Comparison of ENCODE assay signal across 9 mouse cellular contexts in the genomic region with DNA sequence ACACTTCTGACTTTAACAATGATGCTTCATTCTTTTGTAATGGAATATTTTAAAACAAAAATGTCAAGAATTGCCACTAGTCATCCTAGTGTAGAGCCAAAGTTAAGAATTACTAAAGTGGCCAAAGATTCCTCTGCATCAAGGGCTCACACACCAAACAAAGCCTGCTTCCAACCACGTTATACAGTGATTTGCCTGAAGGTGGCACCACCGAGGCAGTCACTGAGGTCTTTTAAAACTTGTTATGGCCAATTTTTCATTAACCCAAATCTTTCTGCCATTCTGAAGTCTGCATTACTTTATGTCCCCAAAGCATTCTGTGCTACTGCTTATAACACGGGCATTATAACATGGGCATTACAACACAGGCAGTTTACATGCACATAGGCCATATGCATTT. TPM values are rescaled to one million over a fixed set of nuclear protein-coding genes. Genes with fewer than 3 reads are reported as not detected.
DNase-seq lines count a peak whose midpoint lies in the region; ATAC-seq and TF ChIP-seq lines count a peak whose summit lies in the region.
"Had no signal": no experiment of that assay in that cellular context is flagged by ENCODE, and none has a peak within 500 bp of the region (broad histone marks: within the 10 kb centered on the region; RNA-seq: fewer than 3 reads in every experiment).

No protein-coding gene starts in this region.

- no peak overlapping the region for H3K4me3 ChIP-seq in cerebellum, adult 2 months (replicated peaks; ENCODE audit: insufficient read depth, low read depth, low read length)
- no peak overlapping the region for H3K4me3 ChIP-seq in left cerebral cortex, adult 2 months
- H3K4me3 ChIP-seq in brown adipose tissue, adult 24 weeks (ENCODE audit: insufficient read depth, low read depth, low read length) = no peak overlapping the region
- no peak overlapping the region for H3K4me3 ChIP-seq in stomach, postnatal 0 days (ENCODE audit: low read depth, low read length)

- H3K27ac ChIP-seq in cerebellum, adult 2 months (ENCODE audit: insufficient read depth, low read length) = no peak overlapping the region
- no peak overlapping the region for H3K27ac ChIP-seq in left cerebral cortex, adult 2 months
- H3K27ac ChIP-seq in brown adipose tissue, adult 24 weeks (replicated peaks; ENCODE audit: low read depth, low read length) = peak overlapping the region; percentile 67; the same call in 1 of the 2 replicates
- no peak overlapping the region for H3K27ac ChIP-seq in stomach, postnatal 0 days (replicated peaks)

- TF ChIP-seq POLR2A in cerebellum, adult 2 months (IDR thresholded peaks at IDR 0.05; ENCODE audit: borderline replicate concordance, insufficient read depth, low read length) = no peak

- H3K27me3 ChIP-seq in cerebellum, adult 2 months (ENCODE audit: control insufficient read depth, insufficient read depth, low read length) = peaks cover 3% of the 10 kb centered on the region; the same call in 1 of the 2 replicates
- no peaks in the 10 kb centered on the region for H3K27me3 ChIP-seq in stomach, postnatal 0 days (ENCODE audit: control insufficient read depth, insufficient read depth, low read length)

- TF ChIP-seq EP300 in stomach, postnatal 0 days (optimal IDR thresholded peaks at IDR 0.05) = no peak

- H3K4me2 ChIP-seq in stomach, postnatal 0 days (replicated peaks; ENCODE audit: low read depth) = no peak overlapping the region

- peak; percentile 48; the same call in 1 of the 2 replicates for TF ChIP-seq CTCF in cerebellum, adult 2 months (IDR thresholded peaks at IDR 0.05; ENCODE audit: borderline replicate concordance, insufficient read depth, low read depth, low read length)
- TF ChIP-seq CTCF in left cerebral cortex, adult 2 months (IDR thresholded peaks at IDR 0.05) = peak; percentile 75
- peak; percentile 82 for TF ChIP-seq CTCF in stomach, postnatal 0 days (IDR thresholded peaks at IDR 0.05; ENCODE audit: low read depth)

- intact Hi-C loops in left cerebral cortex, adult 2 months (cut with DNase I) = no loop called here
- intact Hi-C loops in left cerebral cortex, postnatal 10 days (cut with DNase I) = no loop called here

- DNase-seq in cerebellum, adult 2 months = no peak
- no peak for DNase-seq in left cerebral cortex, adult 2 months (ENCODE audit: extremely low spot score in 1 of 2, low spot score in 2 of 2)
- no peak for DNase-seq in left cerebral cortex, adult 9 months (ENCODE audit: low spot score in 2 of 2)
- DNase-seq in liver = peak; percentile 22
- peak; percentile 45 for DNase-seq in stomach, postnatal 0 days (ENCODE audit: low spot score)
- no peak for DNase-seq in left cerebral cortex, postnatal 10 days (ENCODE audit: extremely low spot score in 1 of 2, low spot score in 2 of 2)

- H3K36me3 ChIP-seq in stomach, postnatal 0 days (ENCODE audit: control insufficient read depth, insufficient read depth, low read length) = no peaks in the 10 kb centered on the region

- peaks cover under 1% of the 10 kb centered on the region; the same call in 1 of the 2 replicates for H3K4me1 ChIP-seq in cerebellum, adult 2 months (ENCODE audit: control insufficient read depth, insufficient read depth, low read length)
- H3K4me1 ChIP-seq in brown adipose tissue, adult 24 weeks (ENCODE audit: control insufficient read depth, insufficient read depth, insufficient read length, low read length) = peaks cover 10% of the 10 kb centered on the region
- no peaks in the 10 kb centered on the region; the same call in 1 of the 2 replicates for H3K4me1 ChIP-seq in stomach, postnatal 0 days (replicated peaks; ENCODE audit: control insufficient read depth, insufficient read depth)

- no peak for ATAC-seq in cerebellum, adult (ENCODE audit: insufficient number of reproducible peaks, low FRiP score, low TSS enrichment)
- ATAC-seq in stomach, postnatal 0 days (ENCODE audit: low FRiP score, low TSS enrichment) = no peak
- ATAC-seq: Patski had no signal

- H3K9ac ChIP-seq in stomach, postnatal 0 days (ENCODE audit: low read length) = no peak overlapping the region

- WGBS in cerebellum, adult 2 months = 56% methylated on average over 3 of the region's 3 CpGs
- WGBS in stomach, postnatal 0 days = 52% methylated on average over 3 of the region's 3 CpGs

- no peaks in the 10 kb centered on the region for H3K9me3 ChIP-seq in stomach, postnatal 0 days (ENCODE audit: control insufficient read depth, low read length)

RNA-seq across cellular contexts. Expression of a gene that starts 27.3 kb away (rescaled TPM):
- polyA plus RNA-seq in cerebellum, adult 2 months (2012; rRNA removed) = 42.5 and 50.4 TPM in 2 replicates
- 100 to 1,000 TPM; 138 to 143 TPM for total RNA-seq in left cerebral cortex, adult 2 months (2021)
- polyA plus RNA-seq in brown adipose tissue, adult 24 weeks (2012; ENCODE audit: insufficient read depth, insufficient read length, missing spikeins) = 12.9 and 32.9 TPM in 2 replicates
- 1.2 and 1.6 TPM in 2 replicates for polyA plus RNA-seq in stomach, postnatal 0 days (2015; fragmentation: Nextera tagmentation; extraction: Ambion mirVana)
- 10 to 100 TPM; 49.4 to 49.5 TPM for total RNA-seq in left cerebral cortex, postnatal 10 days (2021)

Comparison
In these comparisons a context has a peak if more than half of its experiments do, and no peak if none do; other contexts are left out.
1. DNase-seq: peak in liver (single experiment) and stomach, postnatal 0 days (single experiment); none in cerebellum, adult 2 months (0 of 2), left cerebral cortex, adult 2 months (0 of 2), left cerebral cortex, adult 9 months (0 of 2) and left cerebral cortex, postnatal 10 days (0 of 2).
2. Peak in every context shown above with its lines, with median percentiles within 50 percentile points of each other: CTCF ChIP-seq.